Mouse (Mus musculus) embryonic fibroblast, embryonic 13.5 days (primary cell): ENCODE data around the gene L3mbtl3. TPM values are rescaled to one million over a fixed set of nuclear protein-coding genes. Genes with fewer than 3 reads are reported as not detected.
A peak's percentile ranks its signal among the peaks of the same experiment; 100 is the strongest.

ENCODE experiments used
- H3K27ac ChIP-seq: 2 replicates; pipeline ENCODE4 v1.5.1; 2012; ENCODE audit warnings: low read length, control low read depth, inconsistent platforms; ENCODE audit not compliant: insufficient read depth
- H3K4me1 ChIP-seq: 2 replicates; pipeline ENCODE4 v1.6.1; 2011; ENCODE audit warnings: low read length; ENCODE audit not compliant: control insufficient read depth, insufficient read depth
- H3K4me3 ChIP-seq: 2 replicates; pipeline ENCODE4 v1.5.1; 2011; ENCODE audit warnings: mild to moderate bottlenecking, control low read depth, low read length; ENCODE audit not compliant: insufficient read depth
- CTCF ChIP-seq: IDR thresholded peaks from 2 replicates; pipeline ENCODE4 v1.5.1; 2011; ENCODE audit warnings: mild to moderate bottlenecking, control low read depth, low read length, moderate library complexity, borderline replicate concordance; ENCODE audit not compliant: insufficient read depth
- POLR2A ChIP-seq: IDR thresholded peaks from 2 replicates; pipeline ENCODE4 v1.6.1; 2011; ENCODE audit warnings: low read depth, mild to moderate bottlenecking, control low read depth, low read length, moderate library complexity
- polyA plus RNA-seq: library from polyadenylated mRNA; stranded (reverse); fragments of >200 nt; gene quantifications from 2 replicates; pipeline ENCODE4 v1.2.4, GENCODE M21; 2011; ENCODE audit warnings: low read depth; ENCODE audit not compliant: missing spikeins, insufficient read length

Gene L3mbtl3
- polyA plus RNA-seq, 1 experiment, result 22.1 TPM

- H3K4me3 ChIP-seq, result peak overlapping the region; percentile 72
- 0 out of 2 replicates have a peak, but pooled peaks cover 9% of the 10 kb centered on the region for H3K4me1 ChIP-seq
- TF ChIP-seq CTCF, result no peak
- no peak for TF ChIP-seq POLR2A
- H3K27ac ChIP-seq, result peak overlapping the region; percentile 70
Observed at GRCm38 (mm10) chr10:26372940-26373931, 2.5 kb downstream of the L3mbtl3 start.

DNA sequence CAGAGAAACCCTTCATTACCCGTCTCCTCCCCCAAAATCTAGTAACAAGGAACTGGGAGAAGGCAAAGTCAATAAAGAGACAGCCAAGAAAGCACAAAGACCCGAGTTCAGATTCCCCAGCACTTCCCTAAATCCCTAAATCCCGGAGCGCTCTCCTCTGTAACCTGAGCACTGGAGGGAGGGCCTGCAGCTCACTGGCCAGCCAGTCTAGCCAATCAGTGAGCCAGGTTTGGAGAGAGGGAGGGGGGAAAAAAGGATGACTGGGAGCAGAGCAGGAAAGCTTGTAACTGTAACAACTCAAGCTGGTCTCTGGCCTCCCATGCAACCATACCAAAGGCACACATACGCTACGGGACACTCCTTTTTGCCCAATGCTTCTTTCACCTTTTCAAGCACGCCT is 4.4 kb downstream of the L3mbtl3 start:
- TF ChIP-seq CTCF (no peak), POLR2A (no peak)
- no peak overlapping the region for H3K27ac ChIP-seq
- 0 out of 2 replicates have a peak, but pooled peaks cover 6% of the 10 kb centered on the region for H3K4me1 ChIP-seq
- no peak overlapping the region for H3K4me3 ChIP-seq

GRCm38 (mm10) chr10:26364942-26365341 is 10.8 kb downstream of the L3mbtl3 start:
- H3K4me3 ChIP-seq, result no peak overlapping the region
- no peaks in the 10 kb centered on the region for H3K4me1 ChIP-seq
- TF ChIP-seq POLR2A (no peak), CTCF (no peak)
- no peak overlapping the region for H3K27ac ChIP-seq

DNA sequence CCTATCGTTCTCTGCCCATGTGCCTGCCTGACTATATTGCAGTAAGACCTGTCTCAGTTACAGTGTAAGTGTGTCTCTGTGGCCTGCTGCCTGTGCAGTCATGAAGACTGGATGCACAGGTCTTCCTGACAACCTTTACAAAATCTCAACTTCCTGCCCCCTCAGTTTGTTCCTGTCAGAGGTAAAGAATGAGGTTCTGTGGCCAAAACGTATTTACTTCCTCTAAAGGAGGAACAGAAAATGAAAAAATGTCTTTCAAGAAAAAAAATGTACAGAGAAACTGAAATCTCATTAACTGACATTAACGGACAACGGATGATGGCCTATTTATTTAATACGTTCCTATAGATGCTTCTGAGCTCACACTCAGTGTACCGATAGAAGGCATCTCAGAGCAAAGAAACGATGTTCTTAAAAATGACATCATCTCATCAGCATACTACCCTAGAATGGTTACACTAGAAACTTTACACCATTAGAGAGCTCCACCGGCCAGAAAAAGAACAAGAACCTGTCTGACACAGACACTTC is 11.4 kb downstream of the L3mbtl3 start:
- TF ChIP-seq POLR2A, result no peak
- no peak for TF ChIP-seq CTCF
- H3K27ac ChIP-seq, result no peak overlapping the region
- H3K4me3 ChIP-seq, result no peak overlapping the region
- no peaks in the 10 kb centered on the region for H3K4me1 ChIP-seq

DNA sequence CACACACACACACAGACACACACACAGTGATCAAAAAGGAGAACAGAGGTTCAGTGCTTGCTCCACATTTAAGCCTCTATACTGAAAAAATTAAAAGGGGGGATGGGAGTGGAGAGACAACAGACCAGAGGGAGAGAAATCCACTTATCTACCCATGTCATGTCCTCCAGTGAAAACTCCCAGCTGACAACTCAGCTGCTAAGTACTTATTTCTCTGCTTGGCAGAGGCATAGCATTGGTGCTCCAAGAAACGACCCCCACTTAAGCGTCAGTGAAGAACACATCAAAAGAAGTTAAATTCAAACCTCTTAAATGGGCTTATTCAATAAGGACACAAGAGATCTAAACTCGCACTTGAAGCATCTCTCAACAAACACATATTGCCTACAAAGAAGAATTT is 12.2 kb downstream of the L3mbtl3 start:
- peaks cover 5% of the 10 kb centered on the region for H3K4me1 ChIP-seq
- no peak overlapping the region for H3K4me3 ChIP-seq
- TF ChIP-seq POLR2A, result no peak
- no peak for TF ChIP-seq CTCF
- H3K27ac ChIP-seq, result no peak overlapping the region

GRCm38 (mm10) chr10:26358798-26359197 is 17.0 kb downstream of the L3mbtl3 start:
- H3K4me3 ChIP-seq, result no peak overlapping the region
- H3K4me1 ChIP-seq, result peaks cover 5% of the 10 kb centered on the region
- H3K27ac ChIP-seq, result peak overlapping the region; percentile 17; the same call in 1 of the 2 replicates
- TF ChIP-seq CTCF, result no peak
- TF ChIP-seq POLR2A, result no peak

DNA sequence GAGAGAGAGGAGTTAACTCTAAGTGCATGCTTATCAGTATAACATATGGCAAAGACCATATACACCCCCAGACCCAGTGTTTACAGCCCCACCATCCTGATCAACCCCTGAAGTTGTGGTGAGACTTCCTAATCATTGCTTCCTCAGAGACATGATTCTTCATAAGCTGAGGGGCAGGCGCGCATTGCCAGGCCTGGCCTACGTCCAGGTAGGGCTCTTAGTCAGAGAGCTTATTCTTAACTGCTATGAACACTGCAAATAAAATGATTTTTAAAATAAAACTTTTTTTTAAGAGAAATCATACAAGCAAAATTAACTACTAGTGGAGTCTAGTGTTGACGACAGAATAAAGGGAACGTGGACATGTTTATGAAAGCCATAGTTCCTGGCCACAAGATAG is 17.5 kb downstream of the L3mbtl3 start:
- TF ChIP-seq POLR2A, result no peak
- TF ChIP-seq CTCF, result no peak
- Histone ChIP-seq H3K27ac (peak overlapping the region; percentile 17; the same call in 1 of the 2 replicates), H3K4me1 (peaks cover 5% of the 10 kb centered on the region), H3K4me3 (no peak overlapping the region)

DNA sequence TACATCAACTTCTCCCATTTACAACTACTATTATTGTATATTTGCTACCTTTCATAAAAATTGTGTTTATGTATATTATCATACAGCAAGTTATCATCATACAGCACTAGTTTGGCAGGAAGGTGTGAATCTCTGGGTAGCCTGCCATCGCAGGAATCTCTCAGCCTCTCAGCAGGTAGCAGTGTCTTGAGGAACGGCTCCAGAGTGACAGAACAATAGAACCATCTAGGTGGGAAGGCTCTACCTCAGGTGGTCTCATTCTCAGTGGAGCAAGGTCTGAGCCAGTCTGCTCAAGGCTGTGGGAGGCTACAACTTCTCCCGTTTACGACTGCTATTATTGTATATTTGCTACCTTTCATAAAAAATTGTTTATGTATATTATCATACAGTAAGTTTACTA is 22.0 kb downstream of the L3mbtl3 start:
- no peak overlapping the region for H3K27ac ChIP-seq
- TF ChIP-seq POLR2A (no peak), CTCF (no peak)
- H3K4me1 ChIP-seq, result peaks cover 1% of the 10 kb centered on the region
- no peak overlapping the region for H3K4me3 ChIP-seq

- no peak for TF ChIP-seq POLR2A
- TF ChIP-seq CTCF, result no peak
- H3K4me3 ChIP-seq, result no peak overlapping the region
- H3K27ac ChIP-seq, result no peak overlapping the region
- no peaks in the 10 kb centered on the region for H3K4me1 ChIP-seq
Observed at GRCm38 (mm10) chr10:26351129-26351738, 24.5 kb downstream of the L3mbtl3 start.
